Mouse (Mus musculus) forebrain, embryonic 14.5 days (tissue): ENCODE data around the gene Uba6. TPM values are rescaled to one million over a fixed set of nuclear protein-coding genes. Genes with fewer than 3 reads are reported as not detected.

Source experiments
- ATAC-seq: fragments of 200-750 bp; cut with Nextera tagmentation; 2 replicates; pipeline ENCODE4 v1.8.0; 2017; ENCODE audit warnings: mild to moderate bottlenecking, moderate library complexity
- DNase-seq: peaks from one replicate; pipeline ENCODE4 v3.0.0-alpha.2; 2015; ENCODE audit warnings: low spot score
- H3K27ac ChIP-seq: fragments of 300-500 bp; sonication (generic); 2 replicates; pipeline ENCODE4 v1.5.1; 2014; ENCODE audit warnings: low read depth, mild to moderate bottlenecking, control low read depth, low read length, moderate library complexity
- H3K27me3 ChIP-seq: fragments of 300-500 bp; sonication (generic); replicated peaks from 2 replicates; pipeline ENCODE4 v1.6.1; 2014; ENCODE audit warnings: low read length, control low read depth, mixed read lengths; ENCODE audit not compliant: control insufficient read depth, insufficient read depth
- H3K36me3 ChIP-seq: fragments of 300-500 bp; sonication (generic); 2 replicates; pipeline ENCODE4 v1.6.1; 2014; ENCODE audit warnings: low read length, control low read depth; ENCODE audit not compliant: control insufficient read depth, insufficient read depth
- H3K4me1 ChIP-seq: fragments of 300-500 bp; sonication (generic); 2 replicates; pipeline ENCODE4 v1.6.1; 2014; ENCODE audit warnings: antibody characterized with exemption, low read length, control low read depth; ENCODE audit not compliant: control insufficient read depth, insufficient read depth
- H3K4me2 ChIP-seq: fragments of 300-500 bp; sonication (generic); 2 replicates; pipeline ENCODE4 v1.6.1; 2014; ENCODE audit warnings: mild to moderate bottlenecking, control low read depth, low read length
- H3K4me3 ChIP-seq: fragments of 300-500 bp; sonication (generic); 2 replicates; pipeline ENCODE4 v1.5.1; 2014; ENCODE audit warnings: low read depth, low read length, control low read depth
- H3K9ac ChIP-seq: fragments of 300-500 bp; sonication (generic); 2 replicates; pipeline ENCODE4 v1.6.1; 2014; ENCODE audit warnings: mild to moderate bottlenecking, low read length, control low read depth, moderate library complexity
- H3K9me3 ChIP-seq: fragments of 300-500 bp; sonication (generic); replicated peaks from 2 replicates; pipeline ENCODE4 v1.6.1; 2016; ENCODE audit warnings: low read length, control low read depth, mixed read lengths; ENCODE audit not compliant: control insufficient read depth
- WGBS: fragments of 180-500 bp; shearing (Covaris S2); extraction: QIAGEN DNeasy Blood & Tissue Kit; methylation state at CpG from one replicate; pipeline ENCODE4 v1.1.7; 2014; 5-methylcytosine and 5-hydroxymethylcytosine counted together
- polyA plus RNA-seq: library from polyadenylated mRNA; unstranded; fragments of >200 nt; fragmentation: Nextera tagmentation; extraction: Ambion mirVana; gene quantifications from 2 replicates; pipeline ENCODE4 v1.2.1, GENCODE M21; 2014

Uba6 gene
- polyA plus RNA-seq, 1 experiment from 2014 or later, result 18.9 TPM

- no peaks in the 10 kb centered on the region for H3K9me3 ChIP-seq
- DNase-seq (no peak), ATAC-seq (no peak)
- 96% methylated on average over 1 of the region's 1 CpGs for WGBS
- no peaks in the 10 kb centered on the region for H3K27me3 ChIP-seq
- H3K36me3 ChIP-seq, result peaks cover 38% of the 10 kb centered on the region
- H3K4me1 ChIP-seq, result no peaks in the 10 kb centered on the region
- H3K4me3 ChIP-seq, result no peak overlapping the region
- H3K9ac ChIP-seq, result no peak overlapping the region
- no peak overlapping the region for H3K27ac ChIP-seq
- no peak overlapping the region for H3K4me2 ChIP-seq
Observed at GRCm38 (mm10) chr5:86128749-86129148, 43.9 kb downstream of the Uba6 start.

- DNase-seq (no peak), ATAC-seq (no peak)
- Histone ChIP-seq H3K9ac (no peak overlapping the region), H3K9me3 (no peaks in the 10 kb centered on the region), H3K27ac (no peak overlapping the region), H3K4me2 (no peak overlapping the region), H3K4me3 (no peak overlapping the region), H3K4me1 (no peaks in the 10 kb centered on the region), H3K36me3 (peaks cover 36% of the 10 kb centered on the region), H3K27me3 (no peaks in the 10 kb centered on the region)
- WGBS, result 92% methylated on average over 9 of the region's 9 CpGs
Observed at GRCm38 (mm10) chr5:86118457-86119094, 54.0 kb downstream of the Uba6 start.

GRCm38 (mm10) chr5:86113997-86114396 is 58.6 kb downstream of the Uba6 start:
- no peak overlapping the region for H3K27ac ChIP-seq
- 93% methylated on average over 1 of the region's 1 CpGs for WGBS
- no peak for ATAC-seq
- no peaks in the 10 kb centered on the region for H3K27me3 ChIP-seq
- no peaks in the 10 kb centered on the region for H3K4me1 ChIP-seq
- no peak overlapping the region for H3K4me3 ChIP-seq
- no peaks in the 10 kb centered on the region for H3K9me3 ChIP-seq
- peaks cover 21% of the 10 kb centered on the region for H3K36me3 ChIP-seq
- no peak overlapping the region for H3K4me2 ChIP-seq
- DNase-seq, result no peak
- H3K9ac ChIP-seq, result no peak overlapping the region

- no peaks in the 10 kb centered on the region for H3K27me3 ChIP-seq
- ATAC-seq (no peak), DNase-seq (no peak)
- H3K4me3 ChIP-seq, result no peak overlapping the region
- H3K9ac ChIP-seq, result no peak overlapping the region
- no peaks in the 10 kb centered on the region for H3K9me3 ChIP-seq
- no peak overlapping the region for H3K27ac ChIP-seq
- H3K4me1 ChIP-seq, result no peaks in the 10 kb centered on the region
- H3K4me2 ChIP-seq, result no peak overlapping the region
- peaks cover 17% of the 10 kb centered on the region for H3K36me3 ChIP-seq
- 98% methylated on average over 2 of the region's 2 CpGs for WGBS
Observed at GRCm38 (mm10) chr5:86113037-86113436, 59.6 kb downstream of the Uba6 start.

- Histone ChIP-seq H3K4me3 (no peak overlapping the region), H3K27ac (no peak overlapping the region), H3K36me3 (peaks cover 16% of the 10 kb centered on the region), H3K4me1 (no peaks in the 10 kb centered on the region), H3K9me3 (no peaks in the 10 kb centered on the region), H3K4me2 (no peak overlapping the region), H3K27me3 (no peaks in the 10 kb centered on the region), H3K9ac (no peak overlapping the region)
- WGBS, result 95% methylated on average over 1 of the region's 1 CpGs
- ATAC-seq (no peak), DNase-seq (no peak)
Observed at GRCm38 (mm10) chr5:86111074-86111473, 61.5 kb downstream of the Uba6 start.

GRCm38 (mm10) chr5:86106610-86107009 is 66.0 kb downstream of the Uba6 start:
- 73% methylated on average over 2 of the region's 2 CpGs for WGBS

GRCm38 (mm10) chr5:86102176-86102575 is 70.4 kb downstream of the Uba6 start:
- no peaks in the 10 kb centered on the region for H3K27me3 ChIP-seq
- ATAC-seq (no peak), DNase-seq (no peak)
- H3K4me1 ChIP-seq, result no peaks in the 10 kb centered on the region
- no peak overlapping the region for H3K4me2 ChIP-seq
- H3K36me3 ChIP-seq, result 0 out of 2 replicates have a peak, but pooled peaks cover 2% of the 10 kb centered on the region
- H3K27ac ChIP-seq, result no peak overlapping the region
- no peaks in the 10 kb centered on the region for H3K9me3 ChIP-seq
- 94% methylated on average over 2 of the region's 2 CpGs for WGBS
- no peak overlapping the region for H3K4me3 ChIP-seq
- H3K9ac ChIP-seq, result no peak overlapping the region

More at GRCm38 (mm10) chr5:86106610-86107009, 66.0 kb downstream of the Uba6 start:
- Histone ChIP-seq H3K27me3 (no peaks in the 10 kb centered on the region), H3K4me3 (no peak overlapping the region), H3K9ac (no peak overlapping the region), H3K27ac (no peak overlapping the region), H3K9me3 (no peaks in the 10 kb centered on the region), H3K36me3 (peaks cover 9% of the 10 kb centered on the region), H3K4me1 (no peaks in the 10 kb centered on the region), H3K4me2 (no peak overlapping the region)
- no peak for ATAC-seq
- no peak for DNase-seq

GRCm38 (mm10) chr5:86100621-86101020 is 72.0 kb downstream of the Uba6 start:
- ATAC-seq (no peak), DNase-seq (no peak)
- Histone ChIP-seq H3K27me3 (no peaks in the 10 kb centered on the region), H3K9ac (no peak overlapping the region), H3K27ac (no peak overlapping the region), H3K36me3 (0 out of 2 replicates have a peak, but pooled peaks cover 1% of the 10 kb centered on the region), H3K4me3 (no peak overlapping the region), H3K4me1 (no peaks in the 10 kb centered on the region), H3K4me2 (no peak overlapping the region), H3K9me3 (no peaks in the 10 kb centered on the region)
- 90% methylated on average over 3 of the region's 3 CpGs for WGBS

GRCm38 (mm10) chr5:86098988-86099387 is 73.6 kb downstream of the Uba6 start:
- H3K4me2 ChIP-seq, result no peak overlapping the region

More at GRCm38 (mm10) chr5:86098988-86099387, 73.6 kb downstream of the Uba6 start:
- WGBS, result 91% methylated on average over 3 of the region's 3 CpGs
- Histone ChIP-seq H3K4me3 (no peak overlapping the region), H3K36me3 (no peaks in the 10 kb centered on the region), H3K9ac (no peak overlapping the region), H3K27ac (no peak overlapping the region), H3K4me1 (no peaks in the 10 kb centered on the region), H3K9me3 (no peaks in the 10 kb centered on the region), H3K27me3 (no peaks in the 10 kb centered on the region)
- DNase-seq, result no peak
- ATAC-seq, result no peak
